Mouse (Mus musculus) Patski (cell line): Measurements from ENCODE around the gene Klhl36. TPM values are rescaled to one million over a fixed set of nuclear protein-coding genes. Genes with fewer than 3 reads are reported as not detected.
A peak's percentile ranks its signal among the peaks of the same experiment; 100 is the strongest.
"Not testable (repeated sequence)": the region's sequence is repeated elsewhere in the genome, so short reads cannot be mapped to it uniquely, and the experiment has no call there.

Experiments used
- ATAC-seq: fragments of 100-300 bp; one replicate; pipeline ENCODE4 v1.8.0; 2021
- CTCF ChIA-PET: fragments of 350-600 bp; sonication (Branson Sonifier 250); formaldehyde crosslinking; loops from one replicate; lab custom pipeline; 2022; ENCODE audit warnings: inconsistent platforms; lab: Charles Lee
- POLR2A ChIA-PET: fragments of 350-600 bp; sonication (Branson Sonifier 250); formaldehyde crosslinking; loops from one replicate; lab custom pipeline; 2022; ENCODE audit warnings: antibody characterized with exemption, inconsistent platforms; lab: Charles Lee
- DNase-seq: peaks from one replicate; pipeline ENCODE4 v3.0.0-alpha.2; 2011; ENCODE audit warnings: low read depth, low spot score
- H3K27me3 ChIP-seq: fragments of 371-371 bp; one replicate; pipeline ENCODE4 v1.5.1; 2021
- CTCF ChIP-seq: fragments of 100-300 bp; IDR thresholded peaks from one replicate; pipeline ENCODE4 v1.5.1; 2021
- in situ Hi-C: fragments of 300-500 bp; cut with MboI; formaldehyde crosslinking; loops from 3 replicates; pipeline ENCODE4 v1.11.1; 2018; ENCODE audit warnings: low pct_unique_long_range_greater_than_20kb, mixed read lengths
- polyA plus RNA-seq: library from polyadenylated mRNA; unstranded; gene quantifications from one replicate; pipeline ENCODE4 v1.2.3, GENCODE M21; 2021

The Klhl36 gene
- polyA plus RNA-seq, 1 experiment from 2014 or later: 8.6 TPM

DNA sequence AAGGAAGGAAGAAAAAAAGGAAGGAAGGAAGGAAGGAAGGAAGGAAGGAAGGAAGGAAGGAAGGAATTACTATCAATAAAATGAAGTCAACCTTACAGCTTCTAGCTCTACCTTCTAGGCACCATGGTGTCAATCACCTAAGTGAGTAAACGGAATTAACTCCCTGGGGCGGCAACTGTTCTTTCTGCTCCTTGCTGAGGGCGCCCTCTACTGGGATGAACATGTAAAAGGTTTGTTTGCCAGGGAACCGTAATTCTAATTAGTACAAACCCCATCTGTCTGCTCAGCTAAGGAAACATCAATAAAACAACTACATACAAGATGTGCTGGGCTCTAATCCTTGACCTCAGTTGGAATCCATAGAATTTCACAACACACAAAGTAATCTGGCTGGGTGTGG is 18.6 kb upstream of the Klhl36 start:
- ATAC-seq: no peak
- H3K27me3 ChIP-seq: no peaks in the 10 kb centered on the region
- in situ Hi-C loops: loop anchor here (5.0 kb wide), 2 partner anchors 61 to 156 kb away; no protein-coding TSS in a partner anchor
- DNase-seq: no peak
- POLR2A ChIA-PET: no interaction called here
- CTCF ChIA-PET: interaction anchor here (1.0 to 4.1 kb wide), 13 partner anchors 11 to 157 kb away, joined by 3 to 19 read pairs (median 5); partner anchors contain the start of gene Tldc1
- TF ChIP-seq CTCF: peak; percentile 89

DNA sequence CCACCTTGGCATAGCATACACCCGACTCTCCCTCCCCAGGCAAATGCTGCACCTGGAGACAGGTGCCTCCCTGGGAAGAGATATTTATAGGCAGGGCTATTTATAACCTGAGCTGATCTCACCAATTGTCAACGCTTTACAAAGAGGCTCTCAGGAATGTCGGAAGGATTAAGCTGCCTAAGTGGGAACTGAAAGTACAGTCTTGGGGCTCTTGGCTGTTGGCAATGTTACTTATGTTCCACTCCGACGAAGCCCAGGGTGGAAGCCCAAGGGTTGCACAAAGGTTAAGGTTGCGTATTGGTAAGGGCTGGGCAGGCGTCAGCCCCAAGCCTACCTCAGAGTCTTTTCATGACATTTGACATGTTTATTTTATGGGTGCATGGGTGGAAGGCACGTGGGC is 17.5 kb upstream of the Klhl36 start:
- TF ChIP-seq CTCF: no peak
- ChIA-PET POLR2A (interaction anchor here (0.5 kb wide), 1 partner anchor 34 kb away, joined by 3 read pairs; no protein-coding TSS in a partner anchor), CTCF (interaction anchor here (1.7 to 4.1 kb wide), 6 partner anchors 10 to 156 kb away, joined by 5 to 19 read pairs (median 8); no protein-coding TSS in a partner anchor)
- no peaks in the 10 kb centered on the region for H3K27me3 ChIP-seq
- in situ Hi-C loops: loop anchor here (5.0 kb wide), 2 partner anchors 62 to 157 kb away; no protein-coding TSS in a partner anchor
- ATAC-seq (peak; percentile 7), DNase-seq (no peak)

DNA sequence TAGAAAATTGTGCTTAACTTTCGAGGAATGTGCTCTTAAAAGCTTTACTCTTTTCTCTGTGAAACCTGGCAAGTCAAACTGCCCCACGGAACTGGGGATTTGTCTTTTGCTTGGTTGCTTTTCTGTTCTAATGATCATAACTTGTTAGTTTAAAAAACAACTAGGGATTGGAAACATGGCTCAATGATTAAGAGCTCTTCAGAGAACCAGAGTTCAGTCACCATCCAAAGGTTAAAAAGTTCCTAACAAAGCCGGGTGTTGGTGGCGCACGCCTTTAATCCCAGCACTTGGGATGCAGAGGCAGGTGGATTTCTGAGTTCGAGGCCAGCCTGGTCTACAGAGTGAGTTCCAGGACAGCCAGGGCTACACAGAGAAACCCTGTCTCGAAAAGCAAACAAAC is 16.3 kb upstream of the Klhl36 start:
- CTCF ChIA-PET: interaction anchor here (1.2 to 4.1 kb wide), 4 partner anchors 8 to 82 kb away, joined by 4 to 19 read pairs (median 7); partner anchors contain the start of gene Tldc1
- POLR2A ChIA-PET, H3K27me3 ChIP-seq, ATAC-seq, in situ Hi-C loops, DNase-seq: not testable (repeated sequence)

- ChIA-PET POLR2A (interaction anchor here (0.5 to 0.7 kb wide), 3 partner anchors 73 to 522 kb away, joined by 3 to 6 read pairs (median 3); no protein-coding TSS in a partner anchor), CTCF (interaction anchor here (1.3 kb wide), 1 partner anchor 68 kb away, joined by 4 read pairs; no protein-coding TSS in a partner anchor)
- H3K27me3 ChIP-seq: no peaks in the 10 kb centered on the region
- no peak for ATAC-seq
- in situ Hi-C loops: no loop called here
- DNase-seq: no peak
- no peak for TF ChIP-seq CTCF
These were observed 14.7 kb upstream of the Klhl36 start for GRCm38 (mm10) chr8:119847232-119847922.

- ATAC-seq (no peak), DNase-seq (no peak)
- ChIA-PET POLR2A (interaction anchor here (1.2 kb wide), 1 partner anchor 10 kb away, joined by 3 read pairs; no protein-coding TSS in a partner anchor), CTCF (interaction anchor here (1.5 to 4.3 kb wide), 2 partner anchors 9 to 177 kb away, joined by 4 to 19 read pairs; no protein-coding TSS in a partner anchor)
- H3K27me3 ChIP-seq: peaks cover 3% of the 10 kb centered on the region
- TF ChIP-seq CTCF: no peak
- in situ Hi-C loops: no loop called here
These were observed 8.5 kb upstream of the Klhl36 start for GRCm38 (mm10) chr8:119853521-119853920.

- POLR2A ChIA-PET: no interaction called here
- no peak for ATAC-seq
- H3K27me3 ChIP-seq: peaks cover 3% of the 10 kb centered on the region
- in situ Hi-C loops: no loop called here
- TF ChIP-seq CTCF: no peak
- CTCF ChIA-PET: interaction anchor here (1.5 to 4.3 kb wide), 2 partner anchors 9 to 178 kb away, joined by 4 to 19 read pairs; no protein-coding TSS in a partner anchor
- no peak for DNase-seq
These were observed 8.0 kb upstream of the Klhl36 start for GRCm38 (mm10) chr8:119854035-119854434.

- CTCF ChIA-PET: interaction anchor here (1.2 to 4.3 kb wide), 3 partner anchors 10 to 76 kb away, joined by 4 to 19 read pairs (median 4); no protein-coding TSS in a partner anchor
- ATAC-seq (no peak), DNase-seq (no peak)
- POLR2A ChIA-PET: interaction anchor here (0.6 kb wide), 1 partner anchor 84 kb away, joined by 3 read pairs; no protein-coding TSS in a partner anchor
- in situ Hi-C loops: no loop called here
- H3K27me3 ChIP-seq: peaks cover 8% of the 10 kb centered on the region
- no peak for TF ChIP-seq CTCF
These were observed 6.4 kb upstream of the Klhl36 start for GRCm38 (mm10) chr8:119855656-119856055.

- ATAC-seq: no peak
- CTCF ChIA-PET: no interaction called here
These were observed 4.3 kb upstream of the Klhl36 start for GRCm38 (mm10) chr8:119857767-119858166.

GRCm38 (mm10) chr8:119862390-119862734 is 296 bp downstream of the Klhl36 start:
- ChIA-PET CTCF (interaction anchor here (0.8 to 1.6 kb wide), 2 partner anchors 17 to 83 kb away, joined by 3 to 4 read pairs; no protein-coding TSS in a partner anchor), POLR2A (interaction anchor here (0.7 to 1.5 kb wide), 4 partner anchors 23 to 70 kb away, joined by 3 to 6 read pairs (median 3); no protein-coding TSS in a partner anchor)
- H3K27me3 ChIP-seq: peaks cover 6% of the 10 kb centered on the region
- in situ Hi-C loops: no loop called here
- DNase-seq (no peak), ATAC-seq (peak; percentile 44)
- no peak for TF ChIP-seq CTCF

More at GRCm38 (mm10) chr8:119857767-119858166, 4.3 kb upstream of the Klhl36 start:
- peaks cover 8% of the 10 kb centered on the region for H3K27me3 ChIP-seq
- in situ Hi-C loops: no loop called here
- POLR2A ChIA-PET: no interaction called here
- TF ChIP-seq CTCF: no peak
- DNase-seq: no peak

- DNase-seq: no peak
- CTCF ChIA-PET: interaction anchor here (1.6 kb wide), 1 partner anchor 83 kb away, joined by 4 read pairs; no protein-coding TSS in a partner anchor
- in situ Hi-C loops: no loop called here
- POLR2A ChIA-PET: interaction anchor here (0.7 to 1.5 kb wide), 4 partner anchors 23 to 65 kb away, joined by 3 to 6 read pairs (median 3); no protein-coding TSS in a partner anchor
- peak; percentile 27 for ATAC-seq
- H3K27me3 ChIP-seq: peaks cover 5% of the 10 kb centered on the region
- TF ChIP-seq CTCF: no peak
These were observed 683 bp downstream of the Klhl36 start for GRCm38 (mm10) chr8:119862749-119863148.
